Mouse (Mus musculus) bone marrow macrophage, adult 2 months (primary cell): ENCODE data around the gene Cckbr.

Source experiments
- CTCF ChIP-seq: IDR thresholded peaks from 2 replicates; pipeline ENCODE4 v1.5.1; 2012; ENCODE audit warnings: low read depth, mild to moderate bottlenecking, low read length, moderate library complexity
- POLR2A ChIP-seq: IDR thresholded peaks from 2 replicates; pipeline ENCODE4 v1.6.1; 2012; ENCODE audit warnings: mild to moderate bottlenecking, low read depth, low read length, borderline replicate concordance

DNA sequence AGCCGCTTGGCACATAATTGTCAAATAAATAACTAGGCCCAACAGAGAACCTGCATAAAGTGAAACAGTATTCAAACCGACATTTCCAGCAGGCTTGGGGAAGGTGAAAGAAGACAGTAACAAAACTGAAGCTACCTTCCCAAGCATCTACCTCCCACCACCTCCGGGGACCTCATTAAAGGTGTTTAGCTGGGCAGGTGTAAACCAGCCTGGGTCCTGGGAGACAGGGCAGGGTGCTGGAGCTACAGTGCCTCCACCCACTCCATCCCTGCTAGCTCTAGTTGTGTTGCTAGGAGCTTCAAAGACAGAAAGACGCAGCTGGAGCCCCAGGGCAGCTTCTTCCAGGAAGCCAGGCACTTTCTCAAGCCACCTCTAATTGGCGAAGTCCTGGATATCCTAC lies 21.3 kb upstream of the Cckbr start, which contains the start of gene Cnga4:
- TF ChIP-seq CTCF, result no peak
- TF ChIP-seq POLR2A, result no peak
